ENCODE assay signal across 18 mouse cellular contexts in genomic region chr3:138185290-138185689, GRCm38 (mm10). TPM values are rescaled to one million over a fixed set of nuclear protein-coding genes. Genes with fewer than 3 reads are reported as not detected.
DNase-seq lines count a peak whose midpoint lies in the region; ATAC-seq lines count a peak whose summit lies in the region.
"Had no signal": no experiment of that assay in that cellular context is flagged by ENCODE, and none has a peak within 500 bp of the region (broad histone marks: within the 10 kb centered on the region; RNA-seq: fewer than 3 reads in every experiment).

No protein-coding gene starts in this region.

- no peak overlapping the region for H3K4me3 ChIP-seq in embryonic facial prominence, embryonic 14.5 days (ENCODE audit: low read depth, low read length)
- H3K4me3 ChIP-seq: heart, embryonic 15.5 days; limb, embryonic 12.5 days had no signal

- H3K36me3 ChIP-seq in embryonic facial prominence, embryonic 14.5 days (ENCODE audit: control insufficient read depth, insufficient read depth, low read length), result no peaks in the 10 kb centered on the region
- H3K36me3 ChIP-seq: heart, embryonic 15.5 days; limb, embryonic 12.5 days had no signal

- no peaks in the 10 kb centered on the region for H3K9me3 ChIP-seq in embryonic facial prominence, embryonic 14.5 days (ENCODE audit: control insufficient read depth, low read length)
- H3K9me3 ChIP-seq: heart, embryonic 15.5 days; limb, embryonic 12.5 days had no signal

- peak; percentile 49 for DNase-seq in adrenal gland, postnatal 14 days
- no peak for DNase-seq in adrenal gland, adult 18-20 months (ENCODE audit: low spot score in 2 of 2)
- peak; percentile 64 for DNase-seq in kidney, postnatal 10 days
- DNase-seq in kidney, adult 18-20 months, result no peak
- DNase-seq in embryonic facial prominence, embryonic 14.5 days (ENCODE audit: low spot score), result peak; percentile 54
- DNase-seq in lung, postnatal 25 days (ENCODE audit: low spot score), result peak; percentile 11
- no peak for DNase-seq in ovary, postnatal 36 days (ENCODE audit: low spot score)
- no peak for DNase-seq in frontal cortex, postnatal 14 days (ENCODE audit: low spot score in 2 of 2)
- DNase-seq: cerebellum, postnatal 36 days; right cerebral cortex, postnatal 25 days had no signal

- H3K9ac ChIP-seq in embryonic facial prominence, embryonic 14.5 days (ENCODE audit: low read depth, low read length), result no peak overlapping the region
- H3K9ac ChIP-seq: heart, embryonic 15.5 days; limb, embryonic 12.5 days had no signal

- H3K27ac ChIP-seq in embryonic facial prominence, embryonic 14.5 days (replicated peaks; ENCODE audit: low read depth, low read length), result no peak overlapping the region
- H3K27ac ChIP-seq: heart, embryonic 15.5 days; limb, embryonic 12.5 days; macrophage had no signal

- no peak overlapping the region for H3K4me2 ChIP-seq in embryonic facial prominence, embryonic 14.5 days (ENCODE audit: low read depth, low read length)
- H3K4me2 ChIP-seq: heart, embryonic 15.5 days; limb, embryonic 12.5 days had no signal

- ATAC-seq in embryonic facial prominence, embryonic 14.5 days (ENCODE audit: low read depth), result peak; percentile 26; the same call in 1 of the 2 replicates
- ATAC-seq: activated CD4-positive, CD25-positive, alpha-beta regulatory T cell, adult 4 months had no signal

- no peaks in the 10 kb centered on the region for H3K4me1 ChIP-seq in embryonic facial prominence, embryonic 14.5 days (ENCODE audit: control insufficient read depth, insufficient read depth, low read length)
- H3K4me1 ChIP-seq: heart, embryonic 15.5 days; limb, embryonic 12.5 days had no signal

- no peaks in the 10 kb centered on the region for H3K27me3 ChIP-seq in embryonic facial prominence, embryonic 14.5 days (replicated peaks; ENCODE audit: control insufficient read depth, insufficient read depth, low read length)
- H3K27me3 ChIP-seq: heart, embryonic 15.5 days; limb, embryonic 12.5 days had no signal

- 56% methylated on average over 4 of the region's 4 CpGs for WGBS in embryonic facial prominence, embryonic 14.5 days

RNA-seq across cellular contexts. Expression of gene 4930579F01Rik, which starts 8.3 kb away (rescaled TPM):
- total RNA-seq in adrenal gland, postnatal 14 days (2021), result not detected in 2 replicates
- not detected for total RNA-seq in adrenal gland, adult 18-20 months (2021)
- 0.21 TPM in 1 of 2 replicates, not detected in the other for polyA plus RNA-seq in embryonic facial prominence, embryonic 14.5 days (2014; fragmentation: Nextera tagmentation; extraction: Ambion mirVana)
- total RNA-seq: ES-E14 had no signal
- polyA plus RNA-seq: activated CD4-positive, CD25-positive, alpha-beta regulatory T cell, adult 4 months; heart, embryonic 15.5 days; hindbrain, embryonic 16.5 days; limb, embryonic 12.5 days; macrophage; midbrain, embryonic 16.5 days; neural tube, embryonic 14.5 days had no signal

RNA-seq across cellular contexts. Expression of gene Adh7, which starts 32.3 kb away (rescaled TPM):
- total RNA-seq in adrenal gland, postnatal 14 days (2021), result 18.2 and 24.3 TPM in 2 replicates
- total RNA-seq in adrenal gland, adult 18-20 months (2021), result 100 to 1,000 TPM in 1 of 2 experiments, 1 to 10 TPM in 1; 2.8 to 129 TPM
- 4.8 and 5.2 TPM in 2 replicates for polyA plus RNA-seq in embryonic facial prominence, embryonic 14.5 days (2014; fragmentation: Nextera tagmentation; extraction: Ambion mirVana)
- polyA plus RNA-seq: activated CD4-positive, CD25-positive, alpha-beta regulatory T cell, adult 4 months; macrophage had no signal

RNA-seq across cellular contexts. Expression of gene Mttp, which starts 40.5 kb away (rescaled TPM):
- 8.0 and 22.6 TPM in 2 replicates for total RNA-seq in adrenal gland, postnatal 14 days (2021)
- total RNA-seq in adrenal gland, adult 18-20 months (2021), result 10 to 100 TPM in 1 of 2 experiments, 1 to 10 TPM in 1; 3.7 to 10.4 TPM
- 6.3 TPM in 2 replicates for polyA plus RNA-seq in embryonic facial prominence, embryonic 14.5 days (2014; fragmentation: Nextera tagmentation; extraction: Ambion mirVana)

RNA-seq across cellular contexts. Expression of gene Trmt10a, which starts 42.0 kb away (rescaled TPM):
- total RNA-seq in adrenal gland, postnatal 14 days (2021), result 11.7 and 14.7 TPM in 2 replicates
- 10 to 100 TPM in 1 of 2 experiments, 1 to 10 TPM in 1; 7.6 to 10.8 TPM for total RNA-seq in adrenal gland, adult 18-20 months (2021)
- polyA plus RNA-seq in embryonic facial prominence, embryonic 14.5 days (2014; fragmentation: Nextera tagmentation; extraction: Ambion mirVana), result 10.7 and 11.2 TPM in 2 replicates

Comparison
In these comparisons a context has a peak if more than half of its experiments do, and no peak if none do; other contexts are left out.
1. DNase-seq: peak in adrenal gland, postnatal 14 days (single experiment), kidney, postnatal 10 days (single experiment), embryonic facial prominence, embryonic 14.5 days (single experiment) and lung, postnatal 25 days (single experiment); none in adrenal gland, adult 18-20 months (0 of 2), kidney, adult 18-20 months (single experiment), ovary, postnatal 36 days (single experiment) and frontal cortex, postnatal 14 days (0 of 2).